Mouse (Mus musculus) yolk sac, embryonic 10.5 days (tissue): ENCODE data around the gene Klhl41.
A peak's percentile ranks its signal among the peaks of the same experiment; 100 is the strongest.
"Not testable (repeated sequence)": the region's sequence is repeated elsewhere in the genome, so short reads cannot be mapped to it uniquely, and the experiment has no call there.

Source experiments
- DNase-seq: peaks from one replicate; pipeline ENCODE4 v3.0.0-alpha.2; 2017; ENCODE audit warnings: low spot score

Gene Klhl41

DNA sequence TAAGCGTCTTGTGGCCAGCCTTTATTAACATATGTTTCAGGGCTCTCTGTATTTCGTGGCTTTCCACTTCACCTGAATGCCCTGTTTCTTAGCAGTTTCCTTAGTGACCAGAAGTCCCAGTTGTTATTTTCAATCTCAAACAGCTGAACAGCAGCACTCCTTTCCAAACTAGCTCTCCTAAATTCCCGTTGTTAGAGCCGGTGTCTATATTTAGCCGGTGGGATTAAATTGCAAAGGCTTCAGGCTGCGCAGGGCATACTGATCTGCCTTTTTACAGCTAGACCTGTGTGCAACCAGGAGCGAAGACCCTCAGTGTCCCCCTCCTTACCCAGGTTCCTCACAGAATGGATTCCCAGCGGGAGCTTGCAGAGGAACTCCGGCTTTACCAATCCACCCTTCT is at the start of gene Klhl41:
Gene Klhl41, plus strand, starts transcription at position 268 of the 400 bp plus-strand sequence.
- no peak for DNase-seq

DNA sequence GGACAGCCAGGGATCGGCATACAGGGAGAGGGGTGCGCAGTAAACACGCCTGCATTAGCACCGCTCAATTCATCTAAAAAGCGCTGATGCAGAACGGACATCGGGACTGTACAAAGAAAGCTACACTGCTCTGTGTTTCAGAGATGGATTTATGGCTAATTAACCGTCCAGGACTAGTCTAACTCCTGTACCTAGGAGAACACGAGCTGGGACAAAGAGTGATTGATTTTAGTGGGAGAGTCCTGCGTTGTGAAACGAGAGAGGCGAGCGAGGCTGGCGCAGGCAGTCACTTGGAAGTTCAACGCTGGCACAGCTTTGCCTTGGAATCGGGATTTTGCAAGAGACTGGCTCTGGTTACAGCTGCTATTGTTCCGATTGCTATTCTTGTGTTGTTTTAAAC is 40.7 kb upstream of the Klhl41 start:
- no peak for DNase-seq

DNA sequence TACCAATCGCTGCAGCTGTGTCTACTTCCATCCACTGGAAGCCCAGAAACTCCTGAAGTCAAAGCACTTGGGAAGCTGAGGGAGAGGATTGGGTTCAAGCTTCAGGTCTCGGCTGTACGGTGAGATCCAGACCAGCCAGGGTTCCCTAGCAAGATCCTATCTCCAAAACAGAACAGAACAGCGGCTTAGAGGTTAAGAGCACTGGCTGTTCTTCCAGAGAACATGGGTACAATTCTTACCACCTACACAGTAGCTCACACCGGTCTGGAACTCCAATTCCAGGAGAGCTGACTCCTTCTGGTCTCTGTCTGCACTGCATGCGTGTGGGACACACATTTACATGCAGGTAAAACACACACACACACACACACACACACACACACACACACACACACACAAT is 40.0 kb upstream of the Klhl41 start:
- DNase-seq: no peak

DNA sequence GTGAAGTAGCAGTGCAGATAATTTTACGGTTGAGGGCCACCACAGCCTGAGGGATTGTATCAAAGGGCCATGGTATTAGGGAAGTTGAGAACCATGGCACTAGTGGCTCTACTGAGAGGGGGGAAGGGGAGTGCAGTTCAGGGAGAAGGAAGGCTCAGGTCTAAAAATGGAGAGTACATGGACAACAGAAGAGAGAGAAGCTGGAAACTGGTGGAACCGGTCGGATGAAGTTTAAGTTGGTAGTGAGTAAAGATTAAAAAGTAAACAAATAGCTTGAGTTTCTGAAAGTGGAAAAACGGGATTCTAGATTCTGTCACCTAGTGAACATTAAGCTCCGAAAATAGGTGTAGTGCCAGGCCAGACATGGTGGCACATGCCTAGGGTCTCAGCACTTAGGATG is 39.1 kb upstream of the Klhl41 start:
- no peak for DNase-seq

DNA sequence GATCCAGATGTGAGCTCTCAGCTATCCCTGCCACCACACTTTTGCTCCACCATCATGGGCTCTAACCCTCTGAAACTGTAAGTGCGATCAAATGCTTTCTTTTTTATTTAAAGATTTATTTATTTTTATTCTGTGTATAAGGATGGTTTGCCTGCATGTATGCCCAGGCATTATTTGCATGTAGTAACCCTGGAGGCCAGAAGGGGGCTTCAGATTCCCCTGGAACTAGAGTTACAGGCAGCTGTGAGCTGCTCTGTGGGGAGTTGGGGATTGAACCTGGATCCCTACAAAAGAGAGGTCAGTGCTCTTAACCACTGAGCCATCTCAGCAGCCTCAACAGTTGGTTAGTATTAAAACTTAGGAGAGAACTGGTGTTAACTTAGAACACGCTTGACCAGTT is 38.5 kb upstream of the Klhl41 start:
- no peak for DNase-seq

DNA sequence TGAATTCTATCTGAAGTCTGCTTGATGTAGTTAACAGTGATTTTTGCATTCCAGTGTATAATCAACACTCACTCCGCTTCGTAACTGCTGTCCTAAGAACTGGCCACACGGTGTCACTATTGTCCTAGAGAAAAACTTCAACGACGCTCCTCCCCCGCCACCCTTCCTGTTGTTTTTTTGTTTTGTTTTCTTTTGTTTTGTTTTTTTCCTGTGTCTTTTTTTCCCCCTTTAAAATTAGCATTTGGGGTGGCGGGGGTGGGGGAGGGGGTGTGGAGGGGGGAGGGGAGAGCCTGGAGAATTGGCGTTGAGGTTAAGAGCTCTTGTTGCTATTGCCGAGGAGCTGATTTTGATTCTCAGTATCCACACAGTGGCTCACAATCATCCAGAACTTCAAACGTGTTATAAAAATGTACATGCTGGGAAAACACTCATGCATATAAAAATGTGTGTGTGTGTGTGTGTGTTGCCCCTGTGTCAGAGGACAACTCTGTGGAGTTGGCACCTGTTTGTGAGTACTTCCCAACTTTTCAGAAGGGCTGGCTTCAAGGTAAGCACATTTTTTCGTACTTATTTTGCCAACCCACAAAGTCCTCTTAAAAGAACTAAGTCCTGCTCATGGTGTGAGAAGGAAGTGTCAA is 34.7 kb upstream of the Klhl41 start:
- DNase-seq: peak; percentile 38

DNA sequence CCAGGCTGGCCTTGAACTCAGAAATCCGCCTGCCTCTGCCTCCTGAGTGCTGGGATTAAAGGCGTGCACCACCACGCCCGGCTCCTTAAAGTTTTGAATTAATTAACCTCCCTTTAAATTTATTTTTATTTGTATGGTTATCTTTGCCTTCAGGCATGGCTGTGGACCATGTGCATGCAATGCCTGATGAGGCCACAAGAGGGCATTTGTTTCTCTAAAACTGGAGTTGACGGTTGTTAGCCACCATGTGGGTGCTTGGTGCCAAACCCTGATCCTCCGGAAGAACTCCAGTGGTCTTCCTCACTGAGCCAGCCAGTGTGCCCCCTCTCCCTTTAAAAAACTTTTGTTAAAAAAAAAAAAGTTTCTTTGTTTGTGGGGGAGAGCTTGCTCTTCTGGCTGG is 34.1 kb upstream of the Klhl41 start:
- no peak for DNase-seq

DNA sequence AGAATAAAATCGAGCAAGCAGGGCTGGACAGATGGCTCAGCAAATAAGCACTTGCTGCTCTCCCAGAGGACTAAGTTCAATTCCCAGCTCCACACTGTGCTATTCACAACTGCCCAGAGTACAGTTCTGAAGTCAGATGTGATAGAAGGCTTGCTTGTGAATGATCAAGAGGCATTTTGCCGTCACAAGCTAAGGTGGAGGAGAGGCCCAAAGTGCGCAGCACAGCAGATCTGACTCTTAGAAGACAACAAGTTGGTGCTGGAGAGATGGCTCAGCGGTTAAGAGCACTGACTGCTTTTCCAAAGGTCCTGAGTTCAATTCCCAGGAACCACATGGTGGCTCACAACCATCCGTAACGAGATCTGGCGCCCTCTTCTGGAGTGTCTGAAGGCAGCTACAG is 31.9 kb upstream of the Klhl41 start:
- DNase-seq: not testable (repeated sequence)

DNA sequence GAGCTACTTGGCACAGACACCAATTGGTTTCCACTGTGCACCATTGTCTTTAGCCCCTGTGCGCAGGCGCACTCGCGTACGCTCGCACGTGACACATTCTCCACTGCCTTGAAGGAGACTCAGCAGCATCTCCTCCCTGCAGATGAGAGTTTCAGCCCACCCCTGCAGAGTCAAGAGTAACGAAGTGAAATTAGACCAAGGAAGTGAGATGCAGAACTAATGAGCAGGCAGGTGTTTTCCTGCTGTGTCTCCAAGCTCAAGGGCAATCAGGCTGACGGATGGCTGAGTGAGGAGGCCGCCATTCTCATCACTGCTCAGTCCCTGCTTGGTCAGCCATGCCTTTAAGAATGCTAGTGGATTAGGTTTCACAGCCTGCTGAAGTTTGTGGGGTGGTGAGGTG is 29.8 kb upstream of the Klhl41 start:
- no peak for DNase-seq

DNA sequence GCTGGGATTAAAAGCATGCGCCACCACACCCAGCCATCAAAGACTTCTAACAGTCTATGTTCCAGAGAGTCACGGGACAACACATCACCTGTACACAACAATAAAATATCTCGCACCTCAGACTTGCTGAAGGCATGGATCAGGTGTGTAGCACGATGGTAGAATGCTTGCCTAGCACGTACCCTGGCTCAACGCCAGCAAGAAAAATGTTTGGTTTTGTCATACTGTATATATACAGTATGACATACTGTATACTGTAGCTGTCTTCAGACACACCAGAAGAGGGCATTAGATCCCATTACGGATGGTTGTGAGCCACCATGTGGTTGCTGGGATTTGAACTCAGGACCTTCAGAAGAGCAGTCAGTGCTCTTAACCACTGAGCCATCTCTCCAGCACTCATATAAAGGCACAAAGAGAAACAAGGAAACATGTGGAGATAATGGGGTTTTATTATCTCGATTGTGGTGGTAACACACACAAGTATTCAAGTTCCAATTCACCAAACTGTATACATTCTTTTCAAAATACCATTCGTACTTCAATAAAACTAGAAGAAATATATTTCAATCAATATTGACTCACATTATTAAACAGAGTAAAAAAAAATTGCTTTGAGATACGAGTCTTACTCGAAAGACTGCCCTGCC is 24.8 kb upstream of the Klhl41 start:
- no peak for DNase-seq

DNA sequence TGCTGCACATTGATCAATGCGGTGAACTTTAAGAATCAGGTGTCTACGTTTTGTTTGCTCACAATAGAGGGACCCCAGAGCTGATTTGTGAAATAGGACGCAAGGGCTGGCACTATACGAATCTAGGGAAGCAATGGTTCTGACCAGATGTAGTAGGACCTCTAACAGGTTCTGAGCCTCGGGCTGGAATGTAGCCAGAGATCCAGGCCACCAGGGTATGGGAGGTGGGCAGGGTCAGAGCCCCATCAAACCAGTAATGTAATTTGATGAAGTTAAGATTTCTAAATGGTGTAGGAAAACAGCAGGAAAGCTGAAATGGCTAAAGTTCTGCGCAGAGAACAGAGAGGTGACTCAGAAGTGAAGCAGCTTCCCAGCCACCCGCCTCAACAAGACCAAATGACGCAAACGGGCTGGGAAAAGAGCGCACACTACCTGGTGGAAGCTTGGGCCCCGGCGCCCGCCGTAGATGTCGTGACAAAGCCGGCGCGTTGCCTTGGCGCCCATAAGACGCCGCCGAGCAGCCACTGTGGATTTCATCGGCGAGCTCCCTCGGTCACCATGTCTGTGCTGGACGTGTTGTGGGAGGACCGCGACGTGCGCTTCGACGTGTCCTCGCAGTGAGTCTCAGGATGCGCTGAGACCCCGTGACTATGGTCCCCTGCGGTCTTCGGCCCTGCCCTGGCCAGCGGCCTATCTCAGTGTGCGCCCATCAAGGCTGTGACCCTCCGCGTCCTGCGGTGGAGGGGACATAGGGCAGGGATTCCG is 23.0 kb upstream of the Klhl41 start, which contains the start of gene Bbs5:
Gene Bbs5, plus strand, starts transcription at position 446 of the 765 bp plus-strand sequence.
- DNase-seq: peak; percentile 88

DNA sequence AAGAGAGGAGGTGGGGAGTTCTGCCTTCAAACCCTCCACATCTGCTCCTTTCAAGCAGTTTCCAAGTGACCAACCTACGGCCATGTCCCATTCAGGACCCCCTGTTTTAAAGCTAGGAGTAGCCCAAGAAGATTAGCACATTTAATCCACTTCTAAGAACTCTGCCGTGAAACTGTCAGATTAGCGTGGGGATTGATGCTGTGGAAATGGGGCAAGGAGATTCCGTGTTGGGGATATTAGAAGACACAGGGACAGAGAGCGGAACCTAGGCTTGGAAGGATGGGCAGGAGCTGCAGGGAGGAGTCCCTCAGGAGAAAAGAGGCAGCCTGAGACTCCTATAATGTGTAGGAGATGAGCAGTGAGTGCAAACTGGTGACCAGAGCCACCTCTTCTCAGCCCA is 20.2 kb upstream of the Klhl41 start:
- DNase-seq: no peak

DNA sequence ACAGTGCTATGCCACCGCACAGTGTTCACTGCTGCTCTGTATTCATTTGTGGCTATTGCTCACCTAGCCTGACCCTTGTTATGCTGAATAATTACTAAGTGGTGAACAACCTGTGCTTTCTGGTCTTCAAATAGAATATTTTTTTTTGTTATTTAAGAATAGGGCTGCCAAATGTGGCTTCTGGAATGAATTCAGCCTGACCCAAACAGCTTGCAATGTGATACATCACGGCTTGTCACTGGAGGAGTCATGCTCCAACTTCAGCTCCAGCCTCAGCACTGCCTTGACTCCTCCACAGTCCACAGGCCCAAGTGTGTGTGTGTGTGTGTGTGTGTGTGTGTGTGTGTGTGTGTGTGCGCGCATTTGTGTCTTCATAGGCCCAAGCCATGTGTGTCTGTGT is 10.6 kb upstream of the Klhl41 start:
- DNase-seq: no peak

DNA sequence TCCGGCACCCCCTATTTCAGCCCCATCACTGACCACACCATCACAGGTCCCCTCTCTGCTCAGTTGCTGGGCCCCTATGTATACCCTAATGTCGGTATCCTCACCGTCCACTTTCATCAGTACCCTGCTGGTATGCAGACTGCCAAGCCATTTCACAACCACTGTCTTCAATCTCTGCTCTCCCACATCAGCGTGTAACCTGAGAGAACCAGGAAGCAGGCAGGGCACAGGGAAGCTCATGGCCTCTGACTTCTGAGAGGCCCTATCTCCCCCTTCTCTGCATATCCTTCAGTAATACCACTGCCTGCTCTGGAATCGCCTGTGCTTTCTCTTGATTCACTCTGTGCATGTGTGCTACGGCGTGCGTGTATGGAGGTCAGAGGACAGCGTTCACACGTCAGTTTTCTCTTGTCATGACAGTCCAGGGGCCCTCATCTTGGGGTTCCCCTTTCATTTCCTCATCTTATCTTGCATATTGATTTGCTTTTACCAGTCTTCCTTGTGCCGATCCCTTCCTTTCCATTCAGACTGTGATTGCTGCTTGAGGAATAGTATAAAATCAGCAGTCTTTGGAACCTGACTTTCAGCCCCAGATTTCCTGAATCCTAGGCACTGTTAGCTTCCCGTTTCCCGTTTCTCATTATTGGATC is 6.0 kb upstream of the Klhl41 start:
- no peak for DNase-seq

DNA sequence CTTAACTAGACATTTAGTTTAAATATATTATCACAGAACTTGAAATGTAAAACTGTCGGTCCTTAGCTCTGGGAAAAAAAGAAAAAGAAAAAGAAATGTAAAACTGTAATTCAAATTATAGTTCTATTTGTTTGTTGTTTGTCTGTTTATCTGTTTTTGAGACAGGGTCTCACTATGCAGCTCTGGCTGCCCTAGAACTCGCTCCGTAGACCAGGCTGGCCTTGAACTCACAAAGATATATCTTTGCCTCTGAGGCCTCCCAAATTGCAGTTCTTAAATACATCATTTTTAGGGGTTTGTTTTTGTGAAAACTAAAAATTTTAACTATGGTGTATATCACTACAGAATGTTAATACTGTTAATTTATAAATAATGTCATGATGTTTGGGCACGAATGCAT is 2.3 kb upstream of the Klhl41 start:
- no peak for DNase-seq

DNA sequence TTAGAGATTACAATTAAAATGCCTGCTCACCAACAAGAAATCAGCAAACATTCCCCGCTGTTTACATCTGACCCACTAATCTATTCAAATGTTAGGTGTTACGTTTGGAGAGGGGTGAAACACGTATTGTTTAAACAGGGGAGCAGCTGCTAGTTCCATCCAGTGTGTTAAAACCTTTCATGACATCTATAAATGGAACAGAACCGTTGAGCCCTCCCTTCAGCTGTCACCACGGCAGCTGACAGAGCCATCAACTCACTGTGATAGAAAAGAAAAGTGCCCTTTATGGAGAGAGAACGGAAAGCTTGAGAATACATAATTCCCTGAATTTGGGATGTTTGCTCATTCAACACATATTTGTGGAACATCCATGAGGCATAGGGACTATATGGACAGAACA is 1.5 kb upstream of the Klhl41 start:
- DNase-seq: no peak

DNA sequence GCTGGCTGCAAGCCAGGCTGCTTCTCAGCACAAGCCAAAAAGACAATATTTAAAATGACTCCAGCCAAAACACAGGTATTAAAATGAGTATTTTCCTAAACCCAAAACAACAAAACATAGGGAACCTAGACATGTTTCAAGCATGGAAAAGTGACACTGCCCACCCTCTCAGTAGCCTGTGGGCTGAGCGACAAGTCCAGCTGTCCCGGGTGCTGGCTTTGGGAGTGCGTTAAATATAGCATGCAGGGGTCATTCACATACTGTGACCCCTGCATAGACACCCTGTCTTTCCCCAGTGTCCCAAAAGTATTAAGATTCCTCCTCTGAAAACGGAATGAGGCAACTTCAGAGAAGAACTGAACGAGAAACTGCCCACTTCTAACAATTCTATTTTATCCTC is 3.8 kb downstream of the Klhl41 start:
- DNase-seq: no peak

DNA sequence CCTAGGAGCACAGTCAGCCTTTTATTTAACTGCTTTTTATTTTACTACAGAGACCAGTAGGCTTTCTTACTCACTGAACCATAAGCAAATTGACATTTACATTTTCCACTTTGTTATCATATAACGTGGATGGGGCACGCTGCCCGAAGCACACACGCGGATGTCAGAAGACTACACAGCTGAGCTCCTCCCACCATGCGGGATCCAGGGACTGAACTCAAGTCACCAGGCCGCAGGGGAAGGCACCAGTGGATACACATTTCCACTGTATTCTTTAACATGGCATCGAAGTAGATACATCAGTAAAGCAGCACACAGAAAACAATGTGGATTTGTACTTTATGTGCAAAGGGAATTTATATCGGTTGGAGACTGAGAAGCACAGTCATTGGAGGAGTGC is 5.3 kb downstream of the Klhl41 start:
- DNase-seq: no peak

DNA sequence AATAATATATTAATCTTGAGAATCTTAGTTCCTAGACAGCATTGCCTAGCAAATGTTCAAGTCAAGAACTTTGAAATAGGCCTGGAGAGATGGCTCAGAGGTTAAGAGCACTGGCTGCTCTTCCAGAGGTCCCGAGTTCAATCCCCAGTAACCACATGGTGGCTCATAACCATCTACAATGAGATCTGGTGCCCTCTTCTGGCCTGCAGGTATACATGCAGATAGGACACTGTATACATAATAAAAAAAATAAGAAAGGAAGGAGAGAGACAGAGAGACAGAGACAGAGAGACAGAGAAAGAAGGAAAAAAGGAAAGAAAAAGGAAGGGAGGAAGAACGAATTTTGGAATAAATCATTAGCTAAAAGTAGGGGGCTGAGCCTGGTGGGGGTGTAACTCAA is 6.8 kb downstream of the Klhl41 start:
- DNase-seq: no peak

DNA sequence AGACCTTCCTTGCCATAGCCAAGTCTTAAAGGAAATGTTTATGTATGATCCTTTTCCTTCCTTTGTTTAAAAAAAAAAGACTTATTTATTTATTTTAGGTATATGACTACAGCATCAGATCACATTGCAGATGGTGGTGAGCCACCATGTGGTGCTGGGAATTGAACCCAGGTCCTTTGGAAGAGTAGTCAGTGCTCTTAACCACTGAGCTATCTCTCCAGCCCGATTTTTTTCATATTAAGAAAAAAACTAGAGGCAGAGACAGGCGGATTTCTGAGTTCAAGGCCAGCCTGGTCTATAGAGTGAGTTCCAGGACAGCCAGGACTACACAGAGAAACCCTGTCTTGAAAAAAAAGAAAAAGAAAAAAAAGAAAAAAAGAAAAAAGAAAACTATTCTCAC is 7.3 kb downstream of the Klhl41 start:
- DNase-seq: not testable (repeated sequence)

DNA sequence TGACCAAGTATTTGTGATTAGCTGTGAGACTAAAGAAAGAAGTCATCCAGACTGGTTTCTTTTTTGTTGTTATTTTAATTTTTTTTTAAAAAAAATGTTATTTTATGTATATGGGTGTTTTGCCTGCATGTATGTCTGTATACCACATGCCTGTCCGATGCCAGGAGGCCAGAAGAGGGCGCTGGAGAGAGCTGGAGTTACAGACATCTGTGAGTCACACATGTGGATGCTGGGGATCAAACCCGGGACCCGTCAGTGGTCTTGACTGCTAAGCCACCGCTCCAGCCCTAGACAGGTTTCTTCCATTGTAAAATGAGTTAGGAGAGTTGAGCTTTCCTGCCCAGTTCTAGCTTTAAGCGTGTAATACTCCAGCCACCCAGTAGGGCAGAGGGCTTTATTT is 10.1 kb downstream of the Klhl41 start:
- no peak for DNase-seq

DNA sequence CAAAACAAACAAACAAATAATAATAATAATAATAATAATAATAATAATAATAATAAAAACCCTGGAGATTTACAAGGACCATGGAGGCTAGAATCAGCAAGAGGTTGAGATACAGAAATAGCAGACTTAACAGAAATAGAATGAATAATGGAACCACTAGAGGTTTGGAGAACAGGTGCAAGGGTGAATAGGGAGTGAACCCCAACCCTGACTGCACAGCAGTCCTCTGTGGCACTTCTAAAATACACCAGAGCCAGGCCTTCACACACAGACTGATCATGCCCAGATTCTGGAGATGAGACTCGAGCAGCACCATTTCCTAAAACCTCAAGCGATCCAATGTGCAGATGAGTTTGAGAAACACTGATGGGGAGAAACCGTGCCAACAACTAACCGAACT is 12.0 kb downstream of the Klhl41 start:
- no peak for DNase-seq
